Mouse (Mus musculus): Measurements from ENCODE around the gene Hdac11.

- TF ChIP-seq POLR2AphosphoS5 (IDR thresholded peaks at IDR 0.05; ENCODE audit: insufficient replicate concordance, low read depth, low read length), result no peak
- TF ChIP-seq CTCF (IDR thresholded peaks at IDR 0.05; ENCODE audit: low read depth, low read length), result no peak
- TF ChIP-seq TAL1 (conservative IDR thresholded peaks at IDR 0.05; ENCODE audit: low read depth, low read length), result no peak
- no peak for TF ChIP-seq GATA1 (IDR thresholded peaks at IDR 0.05; ENCODE audit: borderline replicate concordance, low read length)
- TF ChIP-seq GATA2 (IDR thresholded peaks at IDR 0.05; ENCODE audit: borderline replicate concordance, low read depth, low read length), result no peak
These were observed 35.0 kb downstream of the Hdac11 start for GRCm38 (mm10) chr6:91191465-91191864.
